Mouse (Mus musculus) urinary bladder, postnatal 0 days (tissue): ENCODE data around the gene Slc22a16. TPM values are rescaled to one million over a fixed set of nuclear protein-coding genes. Genes with fewer than 3 reads are reported as not detected.

Source experiments
- polyA plus RNA-seq: library from polyadenylated mRNA; unstranded; fragments of >200 nt; fragmentation: Nextera tagmentation; extraction: Ambion mirVana; gene quantifications from 2 replicates; pipeline ENCODE4 v1.2.1, GENCODE M21; 2015

Slc22a16 gene
- not detected in 2 replicates for polyA plus RNA-seq

GRCm38 (mm10) chr10:40570036-40570435 lies at the start of gene Slc22a16:
TSS of gene Slc22a16 (plus strand) at chr10:40570336.

GRCm38 (mm10) chr10:40629656-40630311 lies 59.6 kb downstream of the Slc22a16 start, which contains the start of gene Ddo:
TSS of gene Ddo (plus strand) at chr10:40630011.

Other genes starting within 250 kb of the Slc22a16 start
- gene Cdk19, start 230.8 kb upstream of the Slc22a16 start, polyA plus RNA-seq: 4.3 and 4.6 TPM in 2 replicates
- gene Ddo, start 59.7 kb downstream of the Slc22a16 start, polyA plus RNA-seq: 0.10 and 0.12 TPM in 2 replicates
- 1.2 and 1.3 TPM in 2 replicates for gene Mettl24, start 112.9 kb downstream of the Slc22a16 start, polyA plus RNA-seq